Mouse (Mus musculus): ENCODE measurements around the gene Otulin. TPM values are rescaled to one million over a fixed set of nuclear protein-coding genes. Genes with fewer than 3 reads are reported as not detected.

Gene Otulin
- polyA plus RNA-seq (2015; fragmentation: Nextera tagmentation; extraction: Ambion mirVana): 12.3 and 24.2 TPM in 2 replicates

GRCm38 (mm10) chr15:27630601-27631383 is at the start of gene Otulin:
Gene Otulin (minus strand): TSS chr15:27630693.
- peaks cover 13% of the 10 kb centered on the region for H3K4me1 ChIP-seq (ENCODE audit: control insufficient read depth, insufficient read depth, low read depth, low read length)
- ATAC-seq: peak; percentile 98
- peak within 1 kb of the TSS; percentile 86 for H3K9ac ChIP-seq (ENCODE audit: low read depth, low read length)
- peak within 1 kb of the TSS; percentile 65 for H3K4me2 ChIP-seq (ENCODE audit: low read length)
- no peaks in the 10 kb centered on the region for H3K36me3 ChIP-seq (ENCODE audit: control insufficient read depth, insufficient read depth, low read length)
- H3K27ac ChIP-seq (ENCODE audit: low read depth, low read length): peak within 1 kb of the TSS; percentile 51
- 5% methylated on average over 56 of the region's 56 CpGs for WGBS
- H3K27me3 ChIP-seq (replicated peaks; ENCODE audit: control insufficient read depth, insufficient read depth, low read length): no peaks in the 10 kb centered on the region
- H3K4me3 ChIP-seq (ENCODE audit: low read length): peak within 1 kb of the TSS; percentile 96
- no peaks in the 10 kb centered on the region for H3K9me3 ChIP-seq (ENCODE audit: control insufficient read depth, low read length)

GRCm38 (mm10) chr15:27678511-27678910 is 48.0 kb upstream of the Otulin start:
- no peak for ATAC-seq

GRCm38 (mm10) chr15:27677801-27678200 is 47.3 kb upstream of the Otulin start:
- H3K27me3 ChIP-seq (replicated peaks; ENCODE audit: control insufficient read depth, insufficient read depth, low read length): no peaks in the 10 kb centered on the region
- no peak overlapping the region for H3K4me2 ChIP-seq (ENCODE audit: low read length)

More at GRCm38 (mm10) chr15:27678511-27678910, 48.0 kb upstream of the Otulin start:
- Histone ChIP-seq H3K9ac (ENCODE audit: low read depth, low read length) (no peak overlapping the region), H3K27ac (ENCODE audit: low read depth, low read length) (no peak overlapping the region), H3K4me2 (ENCODE audit: low read length) (no peak overlapping the region), H3K4me1 (ENCODE audit: control insufficient read depth, insufficient read depth, low read depth, low read length) (peaks cover 10% of the 10 kb centered on the region), H3K9me3 (ENCODE audit: control insufficient read depth, low read length) (no peaks in the 10 kb centered on the region), H3K4me3 (ENCODE audit: low read length) (no peak overlapping the region), H3K27me3 (replicated peaks; ENCODE audit: control insufficient read depth, insufficient read depth, low read length) (no peaks in the 10 kb centered on the region), H3K36me3 (ENCODE audit: control insufficient read depth, insufficient read depth, low read length) (no peaks in the 10 kb centered on the region)
- 80% methylated on average over 9 of the region's 9 CpGs for WGBS

GRCm38 (mm10) chr15:27676211-27676610 is 45.7 kb upstream of the Otulin start:
- no peak overlapping the region for H3K4me2 ChIP-seq (ENCODE audit: low read length)
- no peaks in the 10 kb centered on the region for H3K9me3 ChIP-seq (ENCODE audit: control insufficient read depth, low read length)
- H3K27ac ChIP-seq (ENCODE audit: low read depth, low read length): no peak overlapping the region
- no peaks in the 10 kb centered on the region for H3K27me3 ChIP-seq (replicated peaks; ENCODE audit: control insufficient read depth, insufficient read depth, low read length)
- no peak overlapping the region for H3K4me3 ChIP-seq (ENCODE audit: low read length)
- no peak for ATAC-seq
- 53% methylated on average over 9 of the region's 9 CpGs for WGBS
- H3K36me3 ChIP-seq (ENCODE audit: control insufficient read depth, insufficient read depth, low read length): no peaks in the 10 kb centered on the region
- H3K9ac ChIP-seq (ENCODE audit: low read depth, low read length): no peak overlapping the region; the same call in 1 of the 2 replicates
- H3K4me1 ChIP-seq (ENCODE audit: control insufficient read depth, insufficient read depth, low read depth, low read length): peaks cover 10% of the 10 kb centered on the region

More at GRCm38 (mm10) chr15:27677801-27678200, 47.3 kb upstream of the Otulin start:
- Histone ChIP-seq H3K4me3 (ENCODE audit: low read length) (no peak overlapping the region), H3K9ac (ENCODE audit: low read depth, low read length) (no peak overlapping the region), H3K9me3 (ENCODE audit: control insufficient read depth, low read length) (no peaks in the 10 kb centered on the region), H3K27ac (ENCODE audit: low read depth, low read length) (no peak overlapping the region), H3K36me3 (ENCODE audit: control insufficient read depth, insufficient read depth, low read length) (no peaks in the 10 kb centered on the region), H3K4me1 (ENCODE audit: control insufficient read depth, insufficient read depth, low read depth, low read length) (peaks cover 10% of the 10 kb centered on the region)
- ATAC-seq: no peak
- WGBS: 84% methylated on average over 6 of the region's 6 CpGs

- no peak overlapping the region for H3K4me2 ChIP-seq (ENCODE audit: low read length)
- H3K4me1 ChIP-seq (ENCODE audit: control insufficient read depth, insufficient read depth, low read depth, low read length): peaks cover 6% of the 10 kb centered on the region
- H3K4me3 ChIP-seq (ENCODE audit: low read length): no peak overlapping the region
- no peak overlapping the region for H3K27ac ChIP-seq (ENCODE audit: low read depth, low read length)
- H3K36me3 ChIP-seq (ENCODE audit: control insufficient read depth, insufficient read depth, low read length): no peaks in the 10 kb centered on the region
- no peak overlapping the region for H3K9ac ChIP-seq (ENCODE audit: low read depth, low read length)
- ATAC-seq: no peak
- no peaks in the 10 kb centered on the region for H3K9me3 ChIP-seq (ENCODE audit: control insufficient read depth, low read length)
- 83% methylated on average over 7 of the region's 7 CpGs for WGBS
- H3K27me3 ChIP-seq (replicated peaks; ENCODE audit: control insufficient read depth, insufficient read depth, low read length): no peaks in the 10 kb centered on the region
Measured at GRCm38 (mm10) chr15:27675122-27675521, 44.6 kb upstream of the Otulin start.

GRCm38 (mm10) chr15:27674041-27674440 is 43.5 kb upstream of the Otulin start:
- Histone ChIP-seq H3K4me3 (ENCODE audit: low read length) (no peak overlapping the region), H3K27ac (ENCODE audit: low read depth, low read length) (no peak overlapping the region), H3K4me1 (ENCODE audit: control insufficient read depth, insufficient read depth, low read depth, low read length) (peaks cover 6% of the 10 kb centered on the region), H3K27me3 (replicated peaks; ENCODE audit: control insufficient read depth, insufficient read depth, low read length) (no peaks in the 10 kb centered on the region), H3K4me2 (ENCODE audit: low read length) (no peak overlapping the region), H3K9ac (ENCODE audit: low read depth, low read length) (no peak overlapping the region), H3K9me3 (ENCODE audit: control insufficient read depth, low read length) (no peaks in the 10 kb centered on the region), H3K36me3 (ENCODE audit: control insufficient read depth, insufficient read depth, low read length) (no peaks in the 10 kb centered on the region)
- no peak for ATAC-seq
- WGBS: 85% methylated on average over 6 of the region's 6 CpGs

- Histone ChIP-seq H3K27me3 (replicated peaks; ENCODE audit: control insufficient read depth, insufficient read depth, low read length) (no peaks in the 10 kb centered on the region), H3K9me3 (ENCODE audit: control insufficient read depth, low read length) (no peaks in the 10 kb centered on the region), H3K4me3 (ENCODE audit: low read length) (no peak overlapping the region), H3K4me2 (ENCODE audit: low read length) (no peak overlapping the region), H3K36me3 (ENCODE audit: control insufficient read depth, insufficient read depth, low read length) (no peaks in the 10 kb centered on the region), H3K27ac (ENCODE audit: low read depth, low read length) (no peak overlapping the region), H3K4me1 (ENCODE audit: control insufficient read depth, insufficient read depth, low read depth, low read length) (peaks cover 6% of the 10 kb centered on the region), H3K9ac (ENCODE audit: low read depth, low read length) (no peak overlapping the region)
- WGBS: 91% methylated on average over 6 of the region's 6 CpGs
- no peak for ATAC-seq
Measured at GRCm38 (mm10) chr15:27673151-27673550, 42.7 kb upstream of the Otulin start.

- Histone ChIP-seq H3K27ac (ENCODE audit: low read depth, low read length) (no peak overlapping the region), H3K9me3 (ENCODE audit: control insufficient read depth, low read length) (no peaks in the 10 kb centered on the region), H3K27me3 (replicated peaks; ENCODE audit: control insufficient read depth, insufficient read depth, low read length) (no peaks in the 10 kb centered on the region), H3K4me3 (ENCODE audit: low read length) (no peak overlapping the region), H3K4me2 (ENCODE audit: low read length) (no peak overlapping the region), H3K9ac (ENCODE audit: low read depth, low read length) (no peak overlapping the region), H3K4me1 (ENCODE audit: control insufficient read depth, insufficient read depth, low read depth, low read length) (peaks cover 6% of the 10 kb centered on the region), H3K36me3 (ENCODE audit: control insufficient read depth, insufficient read depth, low read length) (no peaks in the 10 kb centered on the region)
- 55% methylated on average over 8 of the region's 8 CpGs for WGBS
- no peak for ATAC-seq
Measured at GRCm38 (mm10) chr15:27672259-27672658, 41.8 kb upstream of the Otulin start.

GRCm38 (mm10) chr15:27671612-27672245 is 41.2 kb upstream of the Otulin start:
- peaks cover 6% of the 10 kb centered on the region for H3K4me1 ChIP-seq (ENCODE audit: control insufficient read depth, insufficient read depth, low read depth, low read length)
- H3K9ac ChIP-seq (ENCODE audit: low read depth, low read length): no peak overlapping the region
- no peak overlapping the region for H3K4me3 ChIP-seq (ENCODE audit: low read length)
- H3K27me3 ChIP-seq (replicated peaks; ENCODE audit: control insufficient read depth, insufficient read depth, low read length): no peaks in the 10 kb centered on the region
- no peak overlapping the region for H3K4me2 ChIP-seq (ENCODE audit: low read length)
- no peaks in the 10 kb centered on the region for H3K9me3 ChIP-seq (ENCODE audit: control insufficient read depth, low read length)
- WGBS: 91% methylated on average over 10 of the region's 10 CpGs
- H3K36me3 ChIP-seq (ENCODE audit: control insufficient read depth, insufficient read depth, low read length): no peaks in the 10 kb centered on the region
- no peak overlapping the region for H3K27ac ChIP-seq (ENCODE audit: low read depth, low read length)
- ATAC-seq: no peak
